Mouse (Mus musculus) inflammation-experienced regulatory T-cells, adult 6 months (primary cell): ENCODE results near the gene Dennd1b. TPM values are rescaled to one million over a fixed set of nuclear protein-coding genes. Genes with fewer than 3 reads are reported as not detected.

Source experiments
- ATAC-seq: one replicate; pipeline ENCODE4 v1.8.0; 2017
- polyA plus RNA-seq, 3 experiments: library from polyadenylated mRNA; unstranded; fragments of 100-300 nt; shearing (Covaris generic); gene quantifications; one replicate each; pipeline ENCODE4 v1.2.1; 2017

Gene Dennd1b
- polyA plus RNA-seq, 3 experiments from 2014 or later: 21.6 to 24.5 (median 22.3) TPM

- no peak for ATAC-seq
Observed at GRCm38 (mm10) chr1:139080517-139081386, 117.5 kb downstream of the Dennd1b start.

GRCm38 (mm10) chr1:139083382-139083781 lies 120.1 kb downstream of the Dennd1b start:
- ATAC-seq: no peak

GRCm38 (mm10) chr1:139087564-139087963 lies 124.3 kb downstream of the Dennd1b start:
- no peak for ATAC-seq

- ATAC-seq: no peak
Observed at GRCm38 (mm10) chr1:139090744-139091143, 127.5 kb downstream of the Dennd1b start.

- no peak for ATAC-seq
Observed at GRCm38 (mm10) chr1:139091701-139092100, 128.5 kb downstream of the Dennd1b start.

GRCm38 (mm10) chr1:139092144-139092543 lies 128.9 kb downstream of the Dennd1b start:
- no peak for ATAC-seq

GRCm38 (mm10) chr1:139092722-139093121 lies 129.5 kb downstream of the Dennd1b start:
- no peak for ATAC-seq

- ATAC-seq: no peak
Observed at GRCm38 (mm10) chr1:139096369-139096768, 133.1 kb downstream of the Dennd1b start.

- no peak for ATAC-seq
Observed at GRCm38 (mm10) chr1:139098088-139098487, 134.9 kb downstream of the Dennd1b start.

GRCm38 (mm10) chr1:139101725-139102124 lies 138.5 kb downstream of the Dennd1b start:
- no peak for ATAC-seq

- ATAC-seq: no peak
Observed at GRCm38 (mm10) chr1:139108251-139108650, 145.0 kb downstream of the Dennd1b start.

- ATAC-seq: no peak
Observed at GRCm38 (mm10) chr1:139122626-139123025, 159.4 kb downstream of the Dennd1b start.

GRCm38 (mm10) chr1:139139644-139140043 lies 176.4 kb downstream of the Dennd1b start:
- no peak for ATAC-seq

- ATAC-seq: no peak
Observed at GRCm38 (mm10) chr1:139145516-139145915, 182.3 kb downstream of the Dennd1b start.

GRCm38 (mm10) chr1:139146306-139146705 lies 183.1 kb downstream of the Dennd1b start:
- no peak for ATAC-seq

- no peak for ATAC-seq
Observed at GRCm38 (mm10) chr1:139153006-139153405, 189.8 kb downstream of the Dennd1b start.

- ATAC-seq: no peak
Observed at GRCm38 (mm10) chr1:139153493-139153892, 190.3 kb downstream of the Dennd1b start.

- no peak for ATAC-seq
Observed at GRCm38 (mm10) chr1:139156397-139156796, 193.2 kb downstream of the Dennd1b start.

GRCm38 (mm10) chr1:139161619-139162018 lies 198.4 kb downstream of the Dennd1b start:
- no peak for ATAC-seq

- peak; percentile 48 for ATAC-seq
Observed at GRCm38 (mm10) chr1:139162814-139163213, 199.6 kb downstream of the Dennd1b start.

- ATAC-seq: no peak
Observed at GRCm38 (mm10) chr1:139174058-139174832, 211.0 kb downstream of the Dennd1b start.

GRCm38 (mm10) chr1:139179707-139180106 lies 216.5 kb downstream of the Dennd1b start:
- ATAC-seq: peak; percentile 32

- ATAC-seq: peak; percentile 71
Observed at GRCm38 (mm10) chr1:139180481-139181149, 217.4 kb downstream of the Dennd1b start.
